Mouse (Mus musculus) kidney, adult 2 months (tissue): ENCODE data around the gene Snrnp200. TPM values are rescaled to one million over a fixed set of nuclear protein-coding genes. Genes with fewer than 3 reads are reported as not detected.
A peak's percentile ranks its signal among the peaks of the same experiment; 100 is the strongest.

Experiments
- DNase-seq: peaks from one replicate; pipeline ENCODE4 v3.0.0; 2021
- H3K27ac ChIP-seq: fragments of 200-500 bp; 2 replicates; pipeline ENCODE4 v1.5.1; 2012; ENCODE audit warnings: low read depth, low read length, control low read depth, inconsistent platforms; ENCODE audit not compliant: insufficient read depth
- H3K27me3 ChIP-seq: fragments of 200-500 bp; replicated peaks from 2 replicates; pipeline ENCODE4 v1.6.1; 2012; ENCODE audit warnings: mild to moderate bottlenecking, moderate library complexity, low read length, inconsistent platforms; ENCODE audit not compliant: control insufficient read depth, insufficient read depth
- H3K36me3 ChIP-seq: fragments of 200-500 bp; 2 replicates; pipeline ENCODE4 v1.6.1; 2012; ENCODE audit warnings: mild to moderate bottlenecking, moderate library complexity, low read length, inconsistent platforms; ENCODE audit not compliant: control insufficient read depth, insufficient read depth
- H3K4me1 ChIP-seq: fragments of 200-500 bp; 2 replicates; pipeline ENCODE4 v1.6.1; 2011; ENCODE audit warnings: low read length; ENCODE audit not compliant: control insufficient read depth, insufficient read depth
- H3K4me3 ChIP-seq: fragments of 200-500 bp; 2 replicates; pipeline ENCODE4 v1.5.1; 2011; ENCODE audit warnings: mild to moderate bottlenecking, low read depth, low read length, control low read depth; ENCODE audit not compliant: insufficient read depth
- CTCF ChIP-seq: fragments of 200-500 bp; conservative IDR thresholded peaks from 2 replicates; pipeline ENCODE4 v1.5.1; 2011; ENCODE audit warnings: low read depth, mild to moderate bottlenecking, control low read depth, low read length, moderate library complexity, mixed read lengths; ENCODE audit not compliant: insufficient read depth, insufficient read length
- POLR2A ChIP-seq: fragments of 200-500 bp; IDR thresholded peaks from one replicate; pipeline ENCODE4 v1.6.1; 2011; ENCODE audit warnings: low read depth, low read length, control low read depth
- WGBS: fragments of 180-500 bp; shearing (Covaris S2); methylation state at CpG from one replicate; pipeline ENCODE4 v1.1.7; 2018; 5-methylcytosine and 5-hydroxymethylcytosine counted together
- polyA plus RNA-seq: library from polyadenylated mRNA; depleted of rRNA; stranded (reverse); fragments of >200 nt; gene quantifications from 2 replicates; pipeline ENCODE4 v1.2.3, GENCODE M21; 2012

The Snrnp200 gene
- polyA plus RNA-seq, 1 experiment = 46.8 TPM

GRCm38 (mm10) chr2:127247592-127248333, 39.6 kb downstream of the Snrnp200 start, which contains the start of the genes Ciao1 and Tmem127:
Ciao1 (minus strand) TSS chr2:127247816.
Tmem127 (plus strand) TSS chr2:127247908.
- Histone ChIP-seq H3K27me3 (no peaks in the 10 kb centered on the region), H3K36me3 (no peaks in the 10 kb centered on the region), H3K4me3 (peak within 1 kb of the TSS; percentile 88), H3K4me1 (peaks cover 18% of the 10 kb centered on the region), H3K27ac (peak within 1 kb of the TSS; percentile 69)
- TF ChIP-seq CTCF (no peak), POLR2A (no peak)
- DNase-seq = peak; percentile 99
- under 1% methylated on average over 53 of the region's 53 CpGs for WGBS

GRCm38 (mm10) chr2:127248334-127249004, 40.3 kb downstream of the Snrnp200 start:
- Histone ChIP-seq H3K4me1 (peaks cover 20% of the 10 kb centered on the region), H3K4me3 (peak overlapping the region; percentile 88), H3K27me3 (no peaks in the 10 kb centered on the region), H3K36me3 (no peaks in the 10 kb centered on the region), H3K27ac (peak overlapping the region; percentile 4; the same call in 1 of the 2 replicates)
- TF ChIP-seq CTCF = 0 out of 2 replicates have a peak, but pooled peaks have one; percentile 10
- no peak for TF ChIP-seq POLR2A
- peak; percentile 34 for DNase-seq
- WGBS = under 1% methylated on average over 39 of the region's 39 CpGs

GRCm38 (mm10) chr2:127250291-127251008, 42.3 kb downstream of the Snrnp200 start:
- Histone ChIP-seq H3K4me1 (peaks cover 20% of the 10 kb centered on the region), H3K27ac (no peak overlapping the region), H3K4me3 (no peak overlapping the region), H3K36me3 (no peaks in the 10 kb centered on the region), H3K27me3 (no peaks in the 10 kb centered on the region)
- no peak for DNase-seq
- WGBS = 79% methylated on average over 9 of the region's 9 CpGs
- no peak for TF ChIP-seq CTCF
- no peak for TF ChIP-seq POLR2A

- 36% methylated on average over 3 of the region's 3 CpGs for WGBS
Measured at GRCm38 (mm10) chr2:127251457-127251856, 43.3 kb downstream of the Snrnp200 start.

GRCm38 (mm10) chr2:127251880-127252527, 43.8 kb downstream of the Snrnp200 start:
- H3K4me1 ChIP-seq = peaks cover 17% of the 10 kb centered on the region
- H3K4me3 ChIP-seq = no peak overlapping the region
- H3K36me3 ChIP-seq = no peaks in the 10 kb centered on the region
- no peak for TF ChIP-seq CTCF
- no peak for TF ChIP-seq POLR2A
- peak; percentile 49 for DNase-seq
- WGBS = 18% methylated on average over 3 of the region's 3 CpGs
- no peaks in the 10 kb centered on the region for H3K27me3 ChIP-seq
- H3K27ac ChIP-seq = peak overlapping the region; percentile 66

More at GRCm38 (mm10) chr2:127251457-127251856, 43.3 kb downstream of the Snrnp200 start:
- H3K4me1 ChIP-seq = peaks cover 20% of the 10 kb centered on the region
- DNase-seq = peak; percentile 63
- peak overlapping the region; percentile 66; the same call in 1 of the 2 replicates for H3K27ac ChIP-seq
- no peaks in the 10 kb centered on the region for H3K36me3 ChIP-seq
- no peaks in the 10 kb centered on the region for H3K27me3 ChIP-seq
- no peak overlapping the region for H3K4me3 ChIP-seq
- no peak for TF ChIP-seq POLR2A
- TF ChIP-seq CTCF = no peak

GRCm38 (mm10) chr2:127252787-127253186, 44.6 kb downstream of the Snrnp200 start:
- WGBS = 40% methylated on average over 5 of the region's 5 CpGs
- Histone ChIP-seq H3K4me1 (peaks cover 16% of the 10 kb centered on the region), H3K27me3 (no peaks in the 10 kb centered on the region), H3K4me3 (no peak overlapping the region), H3K36me3 (0 out of 2 replicates have a peak, but pooled peaks cover 3% of the 10 kb centered on the region), H3K27ac (peak overlapping the region; percentile 66)
- TF ChIP-seq POLR2A (no peak), CTCF (no peak)
- peak; percentile 41 for DNase-seq
